Mouse (Mus musculus): ENCODE results near the gene Lsamp. TPM values are rescaled to one million over a fixed set of nuclear protein-coding genes. Genes with fewer than 3 reads are reported as not detected.

Lsamp gene
- polyA plus RNA-seq, 1 experiment from 2014 or later, result 21.5 TPM

- no peak overlapping the region for H3K4me3 ChIP-seq (ENCODE audit: low read depth, low read length)
- no peaks in the 10 kb centered on the region for H3K36me3 ChIP-seq (ENCODE audit: control insufficient read depth, insufficient read depth, low read length)
- DNase-seq (ENCODE audit: low spot score), result no peak
- H3K9ac ChIP-seq (ENCODE audit: low read length), result no peak overlapping the region
- ATAC-seq (replicated peaks; ENCODE audit: low FRiP score), result peak; percentile 42; the same call in 1 of the 2 replicates
- H3K4me2 ChIP-seq (ENCODE audit: low read depth, low read length, severe bottlenecking), result no peak overlapping the region
- WGBS, result 48% methylated on average over 5 of the region's 5 CpGs
- H3K27ac ChIP-seq (ENCODE audit: low read depth, low read length), result no peak overlapping the region
- no peaks in the 10 kb centered on the region for H3K27me3 ChIP-seq (ENCODE audit: control insufficient read depth, insufficient read depth, low read length)
- H3K9me3 ChIP-seq (ENCODE audit: control insufficient read depth, low read length), result no peaks in the 10 kb centered on the region
- H3K4me1 ChIP-seq (replicated peaks; ENCODE audit: control insufficient read depth, insufficient read depth, low read length), result peaks cover 5% of the 10 kb centered on the region; the same call in 1 of the 2 replicates
Measured at GRCm38 (mm10) chr16:41826899-41827604, 1842.9 kb downstream of the Lsamp start.

GRCm38 (mm10) chr16:41827605-41827948 is 1843.4 kb downstream of the Lsamp start:
- no peaks in the 10 kb centered on the region for H3K9me3 ChIP-seq (ENCODE audit: control insufficient read depth, low read length)
- H3K4me2 ChIP-seq (ENCODE audit: low read depth, low read length, severe bottlenecking), result no peak overlapping the region
- no peak overlapping the region for H3K27ac ChIP-seq (ENCODE audit: low read depth, low read length)
- H3K9ac ChIP-seq (ENCODE audit: low read length), result no peak overlapping the region
- peaks cover 5% of the 10 kb centered on the region; the same call in 1 of the 2 replicates for H3K4me1 ChIP-seq (replicated peaks; ENCODE audit: control insufficient read depth, insufficient read depth, low read length)
- DNase-seq (ENCODE audit: low spot score) (no peak), ATAC-seq (replicated peaks; ENCODE audit: low FRiP score) (peak; percentile 75)
- 42% methylated on average over 3 of the region's 3 CpGs for WGBS
- no peaks in the 10 kb centered on the region for H3K36me3 ChIP-seq (ENCODE audit: control insufficient read depth, insufficient read depth, low read length)
- no peaks in the 10 kb centered on the region for H3K27me3 ChIP-seq (ENCODE audit: control insufficient read depth, insufficient read depth, low read length)
- no peak overlapping the region for H3K4me3 ChIP-seq (ENCODE audit: low read depth, low read length)

- H3K4me2 ChIP-seq (ENCODE audit: low read depth, low read length, severe bottlenecking), result no peak overlapping the region
- H3K9ac ChIP-seq (ENCODE audit: low read length), result no peak overlapping the region
- no peaks in the 10 kb centered on the region for H3K9me3 ChIP-seq (ENCODE audit: control insufficient read depth, low read length)
- no peaks in the 10 kb centered on the region for H3K27me3 ChIP-seq (ENCODE audit: control insufficient read depth, insufficient read depth, low read length)
- DNase-seq (ENCODE audit: low spot score) (no peak), ATAC-seq (replicated peaks; ENCODE audit: low FRiP score) (no peak)
- 87% methylated on average over 3 of the region's 3 CpGs for WGBS
- H3K4me1 ChIP-seq (replicated peaks; ENCODE audit: control insufficient read depth, insufficient read depth, low read length), result no peaks in the 10 kb centered on the region
- no peak overlapping the region for H3K4me3 ChIP-seq (ENCODE audit: low read depth, low read length)
- H3K27ac ChIP-seq (ENCODE audit: low read depth, low read length), result no peak overlapping the region
- no peaks in the 10 kb centered on the region for H3K36me3 ChIP-seq (ENCODE audit: control insufficient read depth, insufficient read depth, low read length)
Measured at GRCm38 (mm10) chr16:41834637-41835036, 1850.5 kb downstream of the Lsamp start.

- WGBS, result 56% methylated on average over 6 of the region's 6 CpGs
- no peak for DNase-seq (ENCODE audit: low spot score)
- no peaks in the 10 kb centered on the region for H3K27me3 ChIP-seq (ENCODE audit: control insufficient read depth, insufficient read depth, low read length)
Measured at GRCm38 (mm10) chr16:41835745-41836144, 1851.6 kb downstream of the Lsamp start.

GRCm38 (mm10) chr16:41839751-41840404 is 1855.7 kb downstream of the Lsamp start:
- WGBS, result 95% methylated on average over 2 of the region's 2 CpGs
- Histone ChIP-seq H3K36me3 (ENCODE audit: control insufficient read depth, insufficient read depth, low read length) (no peaks in the 10 kb centered on the region), H3K4me3 (ENCODE audit: low read depth, low read length) (no peak overlapping the region), H3K4me1 (replicated peaks; ENCODE audit: control insufficient read depth, insufficient read depth, low read length) (no peaks in the 10 kb centered on the region), H3K9me3 (ENCODE audit: control insufficient read depth, low read length) (no peaks in the 10 kb centered on the region), H3K27me3 (ENCODE audit: control insufficient read depth, insufficient read depth, low read length) (no peaks in the 10 kb centered on the region), H3K9ac (ENCODE audit: low read length) (no peak overlapping the region), H3K4me2 (ENCODE audit: low read depth, low read length, severe bottlenecking) (no peak overlapping the region), H3K27ac (ENCODE audit: low read depth, low read length) (no peak overlapping the region)
- ATAC-seq (replicated peaks; ENCODE audit: low FRiP score) (no peak), DNase-seq (ENCODE audit: low spot score) (no peak)

More at GRCm38 (mm10) chr16:41835745-41836144, 1851.6 kb downstream of the Lsamp start:
- Histone ChIP-seq H3K36me3 (ENCODE audit: control insufficient read depth, insufficient read depth, low read length) (no peaks in the 10 kb centered on the region), H3K9me3 (ENCODE audit: control insufficient read depth, low read length) (no peaks in the 10 kb centered on the region), H3K4me3 (ENCODE audit: low read depth, low read length) (no peak overlapping the region), H3K4me2 (ENCODE audit: low read depth, low read length, severe bottlenecking) (no peak overlapping the region), H3K9ac (ENCODE audit: low read length) (no peak overlapping the region), H3K27ac (ENCODE audit: low read depth, low read length) (no peak overlapping the region), H3K4me1 (replicated peaks; ENCODE audit: control insufficient read depth, insufficient read depth, low read length) (no peaks in the 10 kb centered on the region)
- no peak for ATAC-seq (replicated peaks; ENCODE audit: low FRiP score)

GRCm38 (mm10) chr16:41846903-41847302 is 1862.7 kb downstream of the Lsamp start:
- Histone ChIP-seq H3K4me3 (ENCODE audit: low read depth, low read length) (no peak overlapping the region), H3K9ac (ENCODE audit: low read length) (no peak overlapping the region), H3K9me3 (ENCODE audit: control insufficient read depth, low read length) (no peaks in the 10 kb centered on the region), H3K27ac (ENCODE audit: low read depth, low read length) (no peak overlapping the region), H3K27me3 (ENCODE audit: control insufficient read depth, insufficient read depth, low read length) (no peaks in the 10 kb centered on the region), H3K4me1 (replicated peaks; ENCODE audit: control insufficient read depth, insufficient read depth, low read length) (no peaks in the 10 kb centered on the region), H3K36me3 (ENCODE audit: control insufficient read depth, insufficient read depth, low read length) (no peaks in the 10 kb centered on the region), H3K4me2 (ENCODE audit: low read depth, low read length, severe bottlenecking) (no peak overlapping the region)
- DNase-seq (ENCODE audit: low spot score) (no peak), ATAC-seq (replicated peaks; ENCODE audit: low FRiP score) (no peak)
- 90% methylated on average over 6 of the region's 6 CpGs for whole genome bisulfite sequencing

- DNase-seq (ENCODE audit: low spot score) (no peak), ATAC-seq (replicated peaks; ENCODE audit: low FRiP score) (no peak)
- H3K4me1 ChIP-seq (replicated peaks; ENCODE audit: control insufficient read depth, insufficient read depth, low read length), result no peaks in the 10 kb centered on the region
- no peaks in the 10 kb centered on the region for H3K27me3 ChIP-seq (ENCODE audit: control insufficient read depth, insufficient read depth, low read length)
- no peak overlapping the region for H3K4me2 ChIP-seq (ENCODE audit: low read depth, low read length, severe bottlenecking)
- H3K27ac ChIP-seq (ENCODE audit: low read depth, low read length), result no peak overlapping the region
- no peak overlapping the region for H3K4me3 ChIP-seq (ENCODE audit: low read depth, low read length)
- H3K9ac ChIP-seq (ENCODE audit: low read length), result no peak overlapping the region
- 86% methylated on average over 6 of the region's 6 CpGs for WGBS
- no peaks in the 10 kb centered on the region for H3K9me3 ChIP-seq (ENCODE audit: control insufficient read depth, low read length)
- no peaks in the 10 kb centered on the region for H3K36me3 ChIP-seq (ENCODE audit: control insufficient read depth, insufficient read depth, low read length)
Measured at GRCm38 (mm10) chr16:41871917-41872593, 1887.9 kb downstream of the Lsamp start.

- no peak overlapping the region for H3K4me3 ChIP-seq (ENCODE audit: low read depth, low read length)
- no peak overlapping the region for H3K27ac ChIP-seq (ENCODE audit: low read depth, low read length)
- 72% methylated on average over 16 of the region's 16 CpGs for WGBS
- no peak overlapping the region for H3K9ac ChIP-seq (ENCODE audit: low read length)
- no peaks in the 10 kb centered on the region for H3K4me1 ChIP-seq (replicated peaks; ENCODE audit: control insufficient read depth, insufficient read depth, low read length)
- DNase-seq (ENCODE audit: low spot score) (no peak), ATAC-seq (replicated peaks; ENCODE audit: low FRiP score) (no peak)
- no peak overlapping the region for H3K4me2 ChIP-seq (ENCODE audit: low read depth, low read length, severe bottlenecking)
- no peaks in the 10 kb centered on the region for H3K27me3 ChIP-seq (ENCODE audit: control insufficient read depth, insufficient read depth, low read length)
- H3K36me3 ChIP-seq (ENCODE audit: control insufficient read depth, insufficient read depth, low read length), result no peaks in the 10 kb centered on the region
- no peaks in the 10 kb centered on the region for H3K9me3 ChIP-seq (ENCODE audit: control insufficient read depth, low read length)
Measured at GRCm38 (mm10) chr16:41888546-41889165, 1904.5 kb downstream of the Lsamp start.

All from forebrain, embryonic 11.5 days (tissue).